Mouse (Mus musculus) heart, postnatal 25 days (tissue): ENCODE data around the gene Ube2k. TPM values are rescaled to one million over a fixed set of nuclear protein-coding genes. Genes with fewer than 3 reads are reported as not detected.

Source experiments
- DNase-seq: peaks from one replicate; pipeline ENCODE4 v3.0.0; 2022; ENCODE audit warnings: low spot score
- intact Hi-C: fragments of 180-260 bp; cut with DNase I; formaldehyde crosslinking; loops from one replicate; pipeline ENCODE4 v1.15.1; 2025
- total RNA-seq, 2 experiments: library from RNA; stranded (reverse); gene quantifications; 2 replicates each; pipeline ENCODE4 v1.2.3; 2021

The Ube2k gene
- total RNA-seq: 10 to 100 TPM; 70.4 to 70.9 TPM

DNA sequence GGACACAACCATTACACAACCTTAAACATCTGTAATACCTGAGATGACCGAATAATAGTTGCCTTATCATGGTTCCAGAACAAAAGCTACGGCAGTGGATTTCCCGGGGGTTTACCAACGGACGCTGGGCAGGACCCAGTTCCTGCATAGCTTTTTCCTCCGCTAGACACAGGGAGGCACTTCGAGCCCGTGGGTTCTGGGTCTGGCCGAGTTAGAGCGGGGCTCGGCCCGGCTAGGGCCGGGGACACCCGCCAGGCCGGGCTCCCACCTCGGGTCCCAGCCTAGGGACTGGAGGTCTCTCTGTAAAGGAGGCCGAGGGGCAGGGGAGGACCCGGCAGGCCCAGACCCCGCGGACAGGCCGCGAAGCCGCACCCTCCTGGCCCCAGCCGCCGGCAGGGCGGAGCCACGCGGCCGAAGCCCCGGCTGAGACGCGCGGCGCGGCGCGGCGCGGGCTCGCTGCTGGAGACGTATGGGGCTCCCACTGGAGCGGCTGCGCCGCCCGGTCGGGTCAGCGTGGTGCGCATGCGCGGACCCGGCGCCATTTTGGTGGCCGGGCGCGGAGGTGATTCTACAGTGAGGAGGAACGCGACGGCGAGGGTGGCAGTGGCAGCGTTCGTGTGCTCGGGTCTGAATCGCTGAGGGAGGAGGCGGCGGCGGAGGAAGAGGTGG is at the start of gene Ube2k, which contains the start of gene Smim14:
Gene Ube2k, plus strand, starts transcription at position 483 of the 669 bp plus-strand sequence.
Gene Smim14, minus strand, starts transcription at position 434 of the 669 bp plus-strand sequence.
- peak; percentile 91 for DNase-seq
- intact Hi-C loops: loop anchor here (2.0 to 5.0 kb wide), 3 partner anchors 44 to 225 kb away; partner anchors contain the start of genes Gm43552, N4bp2 and Ugdh

DNA sequence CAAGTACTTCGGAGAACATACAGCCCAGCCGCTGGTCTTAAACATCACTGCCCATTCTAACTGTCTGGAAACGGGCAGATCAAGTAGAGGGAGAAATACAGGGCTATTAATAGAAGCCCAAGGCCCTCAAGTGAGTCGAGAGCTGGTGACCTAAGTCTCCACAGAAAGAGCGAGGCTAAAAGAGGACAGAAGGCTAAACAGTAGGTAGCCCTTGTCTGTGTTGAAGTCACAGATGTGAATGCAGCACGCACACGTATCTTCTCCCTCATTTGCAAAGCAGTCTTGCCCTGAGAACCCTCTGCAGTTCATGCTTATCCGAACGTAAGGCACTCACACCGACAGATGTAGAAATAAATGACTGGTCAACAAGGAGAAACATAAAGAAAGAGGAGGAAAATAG is 49.7 kb upstream of the Ube2k start:
- intact Hi-C loops: no loop called here
- DNase-seq: no peak

DNA sequence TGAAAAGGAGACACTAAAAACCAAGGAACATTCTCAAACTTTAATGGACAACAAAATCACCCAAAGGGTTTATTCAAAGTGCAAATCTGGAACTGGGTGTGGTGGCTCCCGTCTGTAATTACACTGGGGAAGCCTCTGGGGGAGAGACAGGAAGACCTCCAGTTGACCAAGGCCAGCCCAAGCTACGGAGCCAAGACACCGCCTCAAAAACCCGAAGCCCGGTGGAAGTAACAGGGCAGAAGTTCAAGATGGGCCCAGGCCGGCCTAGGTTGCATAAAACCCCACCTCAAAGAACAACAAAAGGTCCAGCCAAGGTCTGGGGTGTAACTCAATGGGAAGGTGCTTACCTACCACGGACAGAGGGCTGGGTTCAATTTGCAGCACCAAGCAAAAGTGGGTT is 48.3 kb upstream of the Ube2k start:
- peak; percentile 58 for DNase-seq
- intact Hi-C loops: no loop called here

DNA sequence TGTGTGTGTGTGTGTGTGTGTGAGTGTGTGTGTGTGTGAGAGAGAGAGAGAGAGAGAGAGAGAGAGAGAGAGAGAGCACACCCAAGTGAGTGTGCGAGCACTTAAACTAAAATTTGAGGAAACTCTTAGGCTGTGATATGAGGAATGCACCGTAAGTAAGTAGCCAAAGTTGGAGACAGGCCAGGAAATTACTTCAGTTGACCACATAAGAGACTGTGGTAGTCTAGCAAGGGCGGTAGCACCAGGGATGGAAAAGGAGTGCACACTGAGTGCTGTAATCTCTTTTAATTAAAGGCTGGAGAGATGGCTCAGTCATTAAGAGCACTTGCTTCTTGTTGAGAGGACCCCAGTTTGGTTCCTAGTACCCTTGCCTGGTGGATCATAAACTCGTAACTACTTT is 47.2 kb upstream of the Ube2k start:
- DNase-seq: no peak
- intact Hi-C loops: loop anchor here (5.0 kb wide), 1 partner anchor 207 kb away; the partner anchor contains the start of gene Pds5a

DNA sequence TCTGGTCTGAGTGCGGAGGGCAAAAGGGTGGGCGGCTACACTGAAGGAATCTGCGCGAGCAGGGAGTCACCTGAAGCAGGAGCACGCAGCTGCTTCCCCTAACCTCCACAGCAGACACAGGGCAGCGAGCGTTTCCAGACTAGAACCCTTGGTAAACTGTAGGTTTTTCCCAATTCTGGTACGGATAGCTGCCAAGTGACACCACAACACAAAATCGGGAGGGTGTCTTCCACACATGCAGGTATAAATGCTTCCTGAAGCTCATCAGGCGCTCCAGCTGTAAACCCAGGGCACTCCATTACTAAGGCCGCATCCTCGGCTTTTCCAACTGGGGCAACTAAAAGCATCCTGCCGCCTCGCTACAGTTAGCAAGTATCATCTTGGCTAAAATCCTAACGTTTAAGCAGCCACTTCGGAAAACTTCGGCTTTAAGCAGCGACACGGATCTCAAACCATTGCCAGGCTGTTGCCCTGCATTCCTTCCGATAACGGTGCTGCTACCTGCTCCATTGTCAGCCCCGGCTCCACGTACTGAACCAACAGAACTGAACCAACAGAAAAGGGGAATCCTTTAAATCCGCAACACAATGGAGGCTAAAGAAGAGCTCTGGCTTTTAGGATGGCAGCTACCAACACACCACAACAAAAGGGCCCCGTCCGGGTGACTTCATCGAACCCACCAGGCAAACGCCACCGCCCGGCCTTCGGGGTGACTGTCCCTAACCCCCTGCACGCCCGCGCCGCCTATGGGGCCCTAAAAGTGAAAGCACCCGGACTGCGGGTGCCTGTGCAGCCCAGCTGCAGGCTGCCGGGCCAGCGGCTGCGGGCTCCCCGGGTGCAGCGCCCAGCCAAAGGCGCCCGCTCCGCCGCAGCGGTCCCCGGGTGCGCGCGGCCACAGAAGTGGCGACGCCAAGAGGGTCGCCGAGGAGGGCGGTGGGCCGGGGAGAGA is 45.0 kb upstream of the Ube2k start:
- DNase-seq: peak; percentile 69
- intact Hi-C loops: loop anchor here (2.0 to 5.0 kb wide), 3 partner anchors 45 to 205 kb away; partner anchors contain the start of genes Pds5a, Smim14, Ube2k and Ugdh

DNA sequence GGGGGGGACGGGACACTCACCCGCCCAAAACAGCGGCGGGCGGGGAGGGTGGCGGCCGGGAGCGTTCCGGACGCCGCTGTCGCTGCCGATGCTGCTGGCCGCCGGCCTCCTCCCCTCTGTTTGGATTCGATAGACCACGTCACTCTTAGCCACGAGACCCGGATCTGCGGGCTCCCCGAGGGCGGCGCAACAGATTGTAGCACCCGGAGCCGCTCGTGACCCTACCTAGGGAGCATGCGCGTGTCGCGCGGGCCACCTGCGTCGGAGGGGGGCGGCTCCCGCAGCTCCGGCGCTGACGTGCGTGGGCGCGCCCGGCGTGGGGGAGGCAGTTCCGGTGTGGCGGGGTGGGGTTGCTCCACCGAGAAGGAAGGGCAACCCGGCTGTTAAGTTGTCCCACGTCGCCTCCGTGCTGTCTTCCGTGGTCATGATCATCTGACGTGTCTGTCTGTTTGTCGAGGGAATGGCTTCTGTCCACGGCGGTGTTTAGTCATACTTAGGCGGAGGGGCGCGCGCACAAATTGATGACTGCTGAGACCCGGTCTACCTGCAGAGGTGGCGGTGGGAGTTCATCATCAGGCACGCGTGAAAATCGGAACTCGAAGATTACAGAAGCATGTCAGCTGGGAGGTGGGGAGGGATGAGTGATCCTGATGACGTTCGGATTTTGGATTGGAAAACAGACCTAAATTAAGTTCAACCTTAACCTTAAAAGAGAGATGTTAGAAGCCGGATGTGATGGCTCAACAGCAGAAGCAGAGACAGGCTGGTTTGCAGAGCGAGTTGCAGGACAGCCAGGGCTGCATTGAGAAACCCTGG is 44.1 kb upstream of the Ube2k start, which contains the start of gene Gm43552:
Gene Gm43552, minus strand, starts transcription at position 118 of the 816 bp plus-strand sequence.
- DNase-seq: peak; percentile 97
- intact Hi-C loops: loop anchor here (2.0 to 5.0 kb wide), 3 partner anchors 44 to 204 kb away; partner anchors contain the start of genes Pds5a, Smim14, Ube2k and Ugdh

DNA sequence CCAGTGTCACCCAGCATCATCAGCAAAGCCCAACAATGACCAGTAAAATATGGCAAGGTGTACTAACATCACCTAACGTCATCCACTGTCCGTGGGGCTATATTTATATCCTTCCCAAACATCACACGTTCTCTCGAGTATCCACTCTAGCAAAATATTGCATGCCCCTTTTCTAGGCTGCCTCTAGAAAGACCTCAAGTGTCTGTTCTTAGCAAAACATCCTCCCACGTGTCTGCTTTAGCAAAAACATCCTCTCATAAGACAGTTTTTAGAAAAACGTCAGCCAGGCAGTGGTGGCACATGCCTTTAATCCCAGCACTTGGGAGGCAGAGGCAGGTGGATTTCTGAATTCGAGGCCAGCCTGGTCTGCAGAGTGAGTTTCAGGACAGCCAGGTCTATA is 36.8 kb upstream of the Ube2k start:
- intact Hi-C loops: no loop called here

DNA sequence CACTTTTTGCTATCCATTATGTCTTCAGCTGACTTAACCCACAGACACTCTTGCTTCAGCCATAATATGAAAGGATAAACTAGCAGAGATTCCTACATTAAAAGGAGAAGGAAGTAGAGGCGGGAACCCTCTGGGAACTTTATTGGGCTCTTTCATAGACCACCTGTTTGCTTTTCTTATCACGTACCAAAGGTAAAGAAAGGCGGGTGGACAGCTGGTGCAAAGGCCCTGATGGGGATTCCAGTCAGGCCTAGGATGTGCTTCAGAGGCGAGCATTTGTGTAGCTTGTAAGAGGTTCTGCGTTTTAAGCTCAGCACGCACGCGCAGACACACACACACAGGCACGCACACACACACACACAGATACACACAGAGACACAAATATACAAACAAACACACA is 35.6 kb upstream of the Ube2k start:
- intact Hi-C loops: no loop called here
- DNase-seq: no peak

More for the DNA sequence above, 36.8 kb upstream of the Ube2k start:
- no peak for DNase-seq

DNA sequence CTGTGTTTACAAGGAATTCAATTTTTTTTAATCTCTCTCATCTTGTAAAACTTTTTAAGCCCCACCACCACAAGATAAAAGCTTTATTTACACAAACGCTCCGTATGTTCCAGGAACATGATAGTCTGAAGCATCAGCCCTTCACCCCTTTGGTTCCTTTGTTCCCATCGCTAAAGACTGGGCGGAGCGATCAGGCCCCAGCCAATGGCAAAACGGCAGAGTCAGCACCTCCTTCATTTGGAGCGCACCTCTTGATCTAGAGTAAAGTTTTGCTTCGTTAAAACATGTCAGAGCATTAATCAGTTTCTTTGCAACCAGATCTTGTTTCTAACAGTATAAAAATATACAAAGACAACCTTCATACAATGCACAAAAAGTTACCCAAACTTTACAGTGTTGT is 31.2 kb upstream of the Ube2k start:
- intact Hi-C loops: no loop called here
- no peak for DNase-seq

DNA sequence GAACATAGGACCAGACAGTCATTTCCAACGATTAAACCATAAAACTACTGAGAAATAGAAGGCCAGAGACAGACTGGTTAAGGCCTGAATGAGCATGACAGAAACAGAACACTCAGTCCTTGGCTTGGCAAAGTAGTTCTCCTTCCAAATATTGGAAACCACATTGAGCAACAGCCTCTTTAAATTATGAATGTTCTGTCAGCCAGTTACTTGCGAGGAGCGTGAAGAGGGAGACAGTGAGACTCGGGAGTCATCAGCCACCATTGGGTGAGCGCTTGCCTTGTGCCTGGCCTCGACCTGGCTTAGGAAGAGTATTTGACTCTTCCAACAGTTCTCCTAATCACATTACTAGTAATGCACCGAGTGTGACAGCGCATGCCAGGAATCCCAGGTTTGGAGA is 28.6 kb upstream of the Ube2k start:
- DNase-seq: no peak
- intact Hi-C loops: no loop called here

DNA sequence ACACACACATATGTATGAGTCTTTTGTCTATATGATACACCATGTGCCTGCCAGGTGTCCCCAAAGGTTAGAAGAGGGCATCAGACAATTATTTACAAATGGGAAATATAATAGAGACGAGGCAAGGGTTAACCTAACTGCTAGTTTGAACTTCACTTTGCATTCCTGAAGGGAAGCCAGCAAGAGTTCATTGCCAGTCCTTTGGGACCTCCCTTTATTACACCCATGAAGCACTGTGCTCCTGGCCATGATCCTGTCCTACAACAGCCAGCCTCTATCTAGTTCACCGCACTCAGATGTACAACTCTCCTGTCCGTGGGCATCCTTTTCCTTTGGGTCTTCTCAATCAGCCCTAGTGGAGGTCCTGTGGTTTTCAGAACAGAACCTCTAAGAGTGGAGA is 23.5 kb upstream of the Ube2k start:
- intact Hi-C loops: no loop called here
- no peak for DNase-seq

DNA sequence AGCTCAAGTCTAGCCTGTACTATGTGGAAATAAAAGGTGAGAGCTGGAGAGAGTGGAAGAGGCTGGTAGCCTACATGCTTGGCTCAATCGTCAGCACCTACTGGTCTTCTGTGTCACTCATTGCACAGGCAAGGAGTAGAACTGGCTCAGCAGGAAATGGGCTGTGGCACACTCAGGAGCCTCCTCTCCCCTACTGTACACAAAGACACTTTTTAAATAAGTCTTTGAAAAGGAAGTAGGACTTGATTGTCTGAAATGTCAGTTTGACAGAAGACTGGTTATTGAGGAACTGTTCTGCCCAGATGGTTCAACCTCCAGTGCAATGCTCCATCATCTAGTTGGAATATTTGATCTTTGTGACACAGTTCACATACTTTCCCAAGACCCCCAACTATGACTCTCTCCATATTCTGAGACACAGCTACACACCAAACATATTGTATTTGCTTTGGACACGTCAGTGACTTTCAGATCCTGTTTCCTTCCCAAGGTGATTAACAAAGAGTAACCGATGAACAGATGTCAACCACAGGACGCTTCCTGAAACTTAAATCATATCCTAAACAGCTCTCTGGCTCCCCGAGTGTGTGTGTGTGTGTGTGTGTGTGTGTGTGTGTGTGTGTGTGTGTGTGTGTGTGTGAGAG is 22.3 kb upstream of the Ube2k start:
- no peak for DNase-seq
- intact Hi-C loops: no loop called here

DNA sequence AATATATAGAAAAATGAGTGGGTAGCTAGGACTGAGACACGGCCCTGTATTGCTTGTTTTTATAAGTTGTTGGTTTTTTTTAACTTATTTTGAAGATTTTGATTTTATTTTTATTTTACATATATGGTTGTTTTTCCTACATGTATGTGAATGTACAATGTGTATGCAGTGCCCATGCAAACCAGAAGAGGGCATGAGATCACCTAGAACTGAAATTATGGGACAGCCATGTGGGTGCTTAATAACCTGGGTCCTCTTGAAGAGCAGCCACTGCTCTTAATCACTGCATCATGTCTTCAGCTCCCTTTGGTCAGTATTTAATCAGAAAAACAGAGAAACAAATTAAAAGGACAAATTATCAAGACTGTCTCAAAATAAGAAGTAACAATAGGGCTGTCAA is 15.2 kb upstream of the Ube2k start:
- DNase-seq: no peak

DNA sequence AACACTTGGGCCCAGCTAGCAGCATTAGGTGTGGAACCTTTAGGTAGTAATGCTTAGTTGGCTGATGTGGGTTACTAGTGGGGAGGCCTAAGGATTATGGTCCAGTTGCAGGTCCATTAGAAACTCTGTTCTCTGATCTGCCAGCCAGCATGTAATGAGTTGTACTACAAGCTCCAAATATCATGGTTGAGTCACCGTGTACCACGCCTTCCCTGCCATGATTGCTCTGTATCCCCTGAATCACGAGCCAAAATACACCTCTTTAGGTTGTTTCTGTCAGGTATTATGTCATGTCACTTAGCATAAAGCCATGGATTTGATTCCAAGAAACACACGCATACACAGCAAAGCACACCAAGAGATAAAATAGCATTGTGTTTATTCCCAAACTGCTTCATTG is 12.2 kb upstream of the Ube2k start:
- no peak for DNase-seq
- intact Hi-C loops: no loop called here

More for the DNA sequence above, 15.2 kb upstream of the Ube2k start:
- intact Hi-C loops: no loop called here

DNA sequence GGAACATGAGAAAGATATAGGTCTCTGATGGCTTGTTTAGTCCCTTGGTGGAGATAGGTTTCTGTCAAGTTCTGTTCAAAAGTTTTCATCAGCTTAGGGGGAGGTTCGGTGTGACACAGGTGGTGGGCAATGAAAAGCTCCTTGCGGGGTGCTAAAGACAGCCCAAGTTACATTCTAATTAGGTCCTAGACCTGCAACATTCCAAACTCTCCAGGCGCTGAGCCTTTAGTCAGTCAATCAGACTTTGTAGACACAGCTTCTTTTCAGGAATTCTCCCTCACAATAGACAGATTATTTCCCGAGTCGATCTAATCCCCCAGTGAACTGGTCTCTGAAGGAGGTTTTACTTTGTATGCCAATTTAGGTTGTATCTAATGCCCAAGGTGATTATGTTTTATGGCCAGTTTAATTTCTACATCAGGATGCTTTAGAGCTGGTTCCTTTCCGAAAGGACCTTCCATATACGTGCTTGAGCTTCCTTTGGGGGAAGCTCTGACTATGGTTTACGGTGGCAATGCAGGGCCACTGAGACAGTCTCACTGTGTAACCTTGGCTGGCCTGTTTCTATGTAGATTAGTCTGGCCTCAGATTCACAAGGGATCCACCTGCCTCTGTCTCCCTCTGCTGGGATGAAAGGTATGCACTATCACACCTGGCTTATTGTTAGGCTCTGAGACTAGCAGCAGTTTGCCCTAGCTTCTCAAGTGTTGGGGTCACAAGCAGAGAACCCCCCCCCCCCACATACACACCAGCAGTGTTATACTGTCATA is 11.2 kb upstream of the Ube2k start:
- intact Hi-C loops: no loop called here
- no peak for DNase-seq

DNA sequence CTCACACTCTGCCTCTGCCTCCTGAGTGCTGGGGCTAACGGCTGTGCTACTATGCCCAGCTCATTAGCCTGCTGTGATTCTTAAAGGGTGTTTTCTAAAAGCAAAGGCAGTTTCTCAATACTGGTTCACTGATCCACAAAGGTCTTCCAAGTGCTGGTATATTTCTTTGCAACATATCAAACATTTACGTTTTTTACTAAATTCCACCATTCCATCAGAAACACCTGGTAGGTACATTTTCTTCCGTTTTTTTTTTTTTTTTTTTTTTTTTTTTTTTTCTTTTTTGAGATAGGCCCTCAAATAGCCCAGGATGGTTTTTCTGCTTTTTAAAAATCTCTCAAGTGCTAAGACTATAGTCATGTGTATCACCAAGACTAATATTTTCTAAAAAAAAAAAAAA is 5.8 kb upstream of the Ube2k start:
- intact Hi-C loops: loop anchor here (5.0 kb wide), 1 partner anchor 129 kb away; no protein-coding TSS in a partner anchor
- no peak for DNase-seq

DNA sequence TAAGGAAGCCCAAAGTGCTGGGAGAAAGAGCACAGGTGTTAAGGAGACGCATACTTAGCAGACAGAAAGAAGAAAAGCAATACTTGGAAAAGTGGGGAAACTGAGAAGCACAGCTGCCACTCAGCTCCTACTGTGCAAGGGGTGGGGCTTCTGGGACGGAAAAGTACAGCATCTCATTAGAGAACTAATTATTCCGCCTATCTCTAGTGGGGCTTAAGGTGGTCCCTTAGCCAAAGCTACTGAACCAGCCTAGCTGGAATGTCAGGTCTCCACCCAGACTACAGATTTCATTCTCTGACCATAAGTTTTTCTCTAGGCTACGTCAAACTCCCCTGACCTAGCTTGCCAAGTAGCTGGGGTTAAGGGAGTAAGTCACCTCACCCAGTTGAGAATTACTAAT is 2.5 kb upstream of the Ube2k start:
- DNase-seq: no peak
- intact Hi-C loops: loop anchor here (2.0 to 5.0 kb wide), 2 partner anchors 132 to 162 kb away; no protein-coding TSS in a partner anchor

DNA sequence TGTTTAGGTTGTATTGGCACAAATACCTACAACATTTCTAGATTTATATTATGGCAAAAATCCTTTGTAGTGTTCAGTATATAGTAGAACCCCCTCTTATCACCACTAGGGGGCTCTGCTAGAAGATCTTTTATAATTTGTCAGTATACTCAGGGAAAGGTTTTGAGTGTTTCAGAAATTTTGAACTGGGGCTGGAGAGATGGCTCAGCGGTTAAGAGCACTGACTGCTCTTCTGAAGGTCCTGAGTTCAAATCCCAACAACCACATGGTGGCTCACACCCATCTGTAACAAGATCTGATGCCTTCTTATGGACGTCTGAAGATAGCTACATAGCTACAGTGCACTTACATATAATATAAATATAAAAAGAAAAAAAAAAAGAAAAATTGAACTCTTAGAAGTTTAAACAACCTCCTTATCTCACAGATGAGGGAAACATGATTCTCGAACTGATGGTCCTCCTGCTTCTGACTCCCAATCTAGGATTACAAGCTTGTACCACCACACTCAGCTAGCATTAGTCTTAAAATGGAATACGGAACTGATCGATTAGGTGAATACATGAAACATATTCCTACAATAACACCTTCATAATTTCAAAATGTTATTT is 1.5 kb upstream of the Ube2k start:
- DNase-seq: no peak
- intact Hi-C loops: loop anchor here (2.0 to 5.0 kb wide), 4 partner anchors 43 to 227 kb away; partner anchors contain the start of genes Gm43552, N4bp2 and Ugdh
